Mouse (Mus musculus) thymus, postnatal 36 days (tissue): ENCODE data around the gene Cdk18.
"Not testable (repeated sequence)": the region's sequence is repeated elsewhere in the genome, so short reads cannot be mapped to it uniquely, and the experiment has no call there.

Experiments used
- DNase-seq, 2 experiments: peaks; one replicate each; pipeline ENCODE4 v3.0.0; 2022; ENCODE audit warnings: mixed read lengths in 2 of 2

The Cdk18 gene

GRCm38 (mm10) chr1:132139416-132139864 is at the start of gene Cdk18:
Gene Cdk18 (minus strand): TSS chr1:132139684.
- no peak for DNase-seq

- no peak for DNase-seq
These were observed 49.7 kb upstream of the Cdk18 start for GRCm38 (mm10) chr1:132189231-132189630.

- no peak for DNase-seq
These were observed 49.1 kb upstream of the Cdk18 start for GRCm38 (mm10) chr1:132188442-132189066.

- no peak for DNase-seq
These were observed 46.8 kb upstream of the Cdk18 start for GRCm38 (mm10) chr1:132186303-132186702.

GRCm38 (mm10) chr1:132171619-132172018 is 32.1 kb upstream of the Cdk18 start:
- no peak for DNase-seq

- DNase-seq, result no peak
These were observed 31.2 kb upstream of the Cdk18 start for GRCm38 (mm10) chr1:132170698-132171097.

- peak; percentile 16 to 29 for DNase-seq
These were observed 28.8 kb upstream of the Cdk18 start for GRCm38 (mm10) chr1:132168115-132168767.

- peak; percentile 20 to 44 for DNase-seq
These were observed 26.4 kb upstream of the Cdk18 start for GRCm38 (mm10) chr1:132165859-132166258.

- DNase-seq, result no peak
These were observed 25.5 kb upstream of the Cdk18 start for GRCm38 (mm10) chr1:132164780-132165518.

- DNase-seq, result not testable (repeated sequence)
These were observed 23.1 kb upstream of the Cdk18 start for GRCm38 (mm10) chr1:132162618-132163017.

GRCm38 (mm10) chr1:132161211-132161880 is 21.9 kb upstream of the Cdk18 start:
- DNase-seq, result no peak

GRCm38 (mm10) chr1:132159681-132160080 is 20.2 kb upstream of the Cdk18 start:
- no peak for DNase-seq

- DNase-seq, result no peak
These were observed 19.3 kb upstream of the Cdk18 start for GRCm38 (mm10) chr1:132158741-132159140.

- no peak for DNase-seq
These were observed 18.3 kb upstream of the Cdk18 start for GRCm38 (mm10) chr1:132157808-132158207.

- DNase-seq, result peak; percentile 72 to 73
These were observed 17.7 kb upstream of the Cdk18 start for GRCm38 (mm10) chr1:132157016-132157781.

GRCm38 (mm10) chr1:132155737-132156136 is 16.3 kb upstream of the Cdk18 start:
- DNase-seq, result peak; percentile 71 to 74

GRCm38 (mm10) chr1:132153691-132154090 is 14.2 kb upstream of the Cdk18 start:
- DNase-seq, result no peak

GRCm38 (mm10) chr1:132153086-132153690 is 13.7 kb upstream of the Cdk18 start:
- peak in 1 of 2 experiments; percentile 2 for DNase-seq

- DNase-seq, result no peak
These were observed 12.4 kb upstream of the Cdk18 start for GRCm38 (mm10) chr1:132151908-132152307.

GRCm38 (mm10) chr1:132150817-132151601 is 11.5 kb upstream of the Cdk18 start:
- DNase-seq, result no peak

GRCm38 (mm10) chr1:132150171-132150570 is 10.7 kb upstream of the Cdk18 start:
- DNase-seq, result no peak
